Mouse (Mus musculus) thymus, postnatal 10 days (tissue): ENCODE results near the gene Actr2.

ENCODE experiments used
- DNase-seq, 2 experiments: peaks; one replicate each; pipeline ENCODE4 v3.0.0; 2021; ENCODE audit warnings: low spot score in 2 of 2

Actr2 gene

DNA sequence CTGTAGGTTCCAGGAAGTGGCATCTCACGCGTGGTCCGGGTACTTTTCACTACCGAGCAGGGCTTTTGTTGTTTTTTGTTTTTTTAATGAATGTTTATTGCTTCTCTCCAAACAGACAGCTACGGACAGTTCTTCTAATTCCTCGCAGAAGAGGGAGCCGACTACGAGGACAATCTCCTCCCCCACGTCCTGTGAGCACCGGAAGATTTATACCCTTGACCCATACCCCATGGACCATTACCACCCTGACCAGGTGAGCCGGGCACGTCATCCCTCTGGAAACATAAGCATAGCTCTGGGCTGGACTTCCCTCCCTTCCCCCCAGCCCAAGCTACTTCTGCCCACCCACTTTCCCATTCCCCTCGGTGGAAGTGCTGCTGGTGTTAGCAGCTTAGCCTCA lies 94.8 kb downstream of the Actr2 start:
- no peak for DNase-seq

DNA sequence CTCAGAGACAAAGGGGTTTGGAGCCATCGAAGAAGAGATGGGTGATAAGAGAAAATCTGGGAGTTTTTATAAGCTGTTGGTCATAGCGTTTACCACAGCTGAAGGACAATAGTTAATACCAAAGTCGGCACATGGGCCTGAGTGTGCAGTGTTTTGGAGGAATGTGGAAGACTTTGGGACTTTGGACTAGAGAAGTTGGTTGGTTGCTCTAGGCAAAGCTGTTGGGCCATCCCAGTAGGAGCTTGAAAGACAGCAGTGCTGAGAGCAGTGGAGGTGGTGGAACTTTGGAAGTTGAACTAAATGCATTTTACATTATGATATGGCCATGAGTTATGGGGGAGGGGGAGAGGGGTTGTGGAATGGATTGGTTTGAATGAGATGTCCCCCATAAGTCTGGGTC lies 99.3 kb downstream of the Actr2 start:
- DNase-seq = no peak
